Mouse (Mus musculus): ENCODE measurements around the gene Gm45337.

GRCm38 (mm10) chr7:142144507-142144906 lies at the start of gene Gm45337:
- TF ChIP-seq EP300 (optimal IDR thresholded peaks at IDR 0.05) (no peak), CTCF (IDR thresholded peaks at IDR 0.05; ENCODE audit: low read depth) (no peak)

Measured in stomach, postnatal 0 days (tissue).